Mouse (Mus musculus) brain, adult 10 weeks (tissue): Measurements from ENCODE around the gene Ppm1l. TPM values are rescaled to one million over a fixed set of nuclear protein-coding genes. Genes with fewer than 3 reads are reported as not detected.

ENCODE experiments used
- polyA plus RNA-seq: library from polyadenylated mRNA; stranded (reverse); fragments of 350-450 nt; fragmentation: Illumina TruSeq; extraction: RNeasy Lipid Tissue Mini Kit (QIAGEN cat#74804); gene quantifications from one replicate; pipeline ENCODE4 v1.2.3, GENCODE M21; 2015; ENCODE audit warnings: low read depth, low replicate concordance

Gene Ppm1l
- 45.7 TPM for polyA plus RNA-seq

DNA sequence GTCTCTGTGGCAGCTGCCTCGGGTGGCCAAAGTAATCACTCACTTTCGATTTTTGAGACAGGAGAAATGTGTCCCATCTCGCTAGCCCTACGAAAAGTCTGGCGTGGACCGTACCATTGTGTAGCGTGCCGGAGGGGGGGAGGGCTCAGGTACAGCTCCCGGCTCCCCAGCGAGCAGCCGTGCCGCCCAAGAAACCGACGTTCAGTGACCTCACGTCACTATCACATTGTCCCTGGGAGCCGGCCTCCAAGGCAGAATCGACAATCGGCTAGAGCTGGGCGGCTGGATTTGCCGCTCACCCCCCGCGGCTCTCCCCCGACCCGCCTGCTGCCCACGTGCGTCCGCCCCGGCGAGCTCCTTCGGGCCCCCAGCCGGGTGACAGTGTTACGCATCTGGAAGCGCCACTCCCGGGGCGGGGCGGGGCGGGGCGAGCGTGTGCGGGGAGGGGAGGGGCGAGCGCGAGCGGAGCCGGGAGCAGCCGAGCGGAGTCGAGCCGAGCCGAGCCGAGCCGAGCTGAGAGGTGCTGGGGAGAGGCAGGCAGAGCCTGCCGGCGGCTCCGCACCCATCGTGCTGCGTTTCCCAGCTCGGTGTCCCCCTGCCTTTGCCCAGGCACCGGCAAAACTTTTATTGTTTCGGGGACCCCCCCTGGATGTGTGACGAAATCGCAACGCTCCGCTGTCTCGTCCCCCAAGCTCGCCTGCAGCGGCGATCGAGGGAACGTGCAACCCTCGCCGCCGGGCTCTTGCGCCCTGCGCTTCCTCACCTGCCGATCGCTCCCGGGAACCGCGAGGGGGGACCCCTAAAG is at the start of gene Ppm1l:
TSS of gene Ppm1l (plus strand) at position 471 of the 805 bp plus-strand sequence.

DNA sequence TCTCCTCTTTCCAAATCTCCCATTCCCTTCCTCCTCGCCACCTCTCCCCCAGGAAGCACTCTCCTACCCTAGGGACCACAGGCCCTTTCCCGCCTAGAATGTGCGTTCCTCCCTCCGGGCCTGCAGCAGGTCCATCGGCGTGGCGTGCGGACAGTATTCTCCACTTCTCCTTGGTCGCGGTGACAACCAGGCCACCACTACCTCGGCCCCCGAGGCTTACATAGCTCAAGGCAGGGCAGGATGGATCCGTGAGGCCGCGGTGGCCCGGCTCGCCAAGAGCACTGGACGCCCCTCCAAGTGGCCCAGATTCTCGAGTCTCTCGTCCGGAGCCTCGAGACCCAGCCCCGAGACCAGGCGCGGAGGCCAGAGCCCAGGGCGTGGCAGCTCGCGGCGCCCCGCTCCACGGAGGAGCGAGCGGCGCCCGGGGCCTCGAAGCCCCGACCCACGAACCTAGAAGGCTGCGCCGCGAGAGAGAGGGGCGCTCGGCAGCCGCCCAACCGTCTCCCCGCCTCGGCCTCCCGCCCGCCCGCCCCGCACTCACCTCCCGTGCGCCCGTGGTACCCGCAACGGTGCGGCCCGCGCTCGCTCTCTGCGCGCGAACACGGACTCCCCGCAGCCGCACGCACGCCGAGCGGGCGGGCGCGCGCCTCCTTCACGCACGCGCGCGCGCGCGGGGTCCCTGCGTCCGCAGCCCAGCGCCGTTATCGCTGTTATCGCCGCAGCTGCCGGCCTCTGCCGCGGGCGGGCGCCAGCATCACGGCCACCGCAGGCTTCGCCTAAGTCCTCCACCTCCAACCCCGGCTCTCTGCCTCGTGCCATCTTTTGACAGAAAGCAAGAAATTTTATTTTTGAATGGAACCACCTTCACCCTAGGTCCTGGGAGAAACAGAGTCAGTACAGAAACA is 281.9 kb downstream of the Ppm1l start, which contains the start of gene B3galnt1:
TSS of gene B3galnt1 (minus strand) at position 700 of the 905 bp plus-strand sequence.

Other genes starting within 250 kb of the Ppm1l start
- gene Kpna4, start 189.7 kb upstream of the Ppm1l start, polyA plus RNA-seq = 60.3 TPM
- gene Arl14, start 94.4 kb upstream of the Ppm1l start, polyA plus RNA-seq = not detected